Mouse (Mus musculus): Measurements from ENCODE around the gene Dbnl.

- no peak for TF ChIP-seq CTCF (IDR thresholded peaks at IDR 0.05)
- no peak for TF ChIP-seq POLR2A (IDR thresholded peaks at IDR 0.05; ENCODE audit: insufficient read depth, low read depth, low read length)
Measured at GRCm38 (mm10) chr11:5846639-5847345, 58.5 kb downstream of the Dbnl start.
